Mouse (Mus musculus) hindbrain, embryonic 14.5 days (tissue): ENCODE results near the gene Plcb2. TPM values are rescaled to one million over a fixed set of nuclear protein-coding genes. Genes with fewer than 3 reads are reported as not detected.
A peak's percentile ranks its signal among the peaks of the same experiment; 100 is the strongest.

Experiments used
- ATAC-seq: fragments of 200-750 bp; cut with Nextera tagmentation; 2 replicates; pipeline ENCODE4 v1.8.0; 2017; ENCODE audit warnings: moderate number of reproducible peaks, mild to moderate bottlenecking, moderate TSS enrichment, moderate library complexity; ENCODE audit not compliant: low FRiP score
- DNase-seq: peaks from one replicate; pipeline ENCODE4 v3.0.0-alpha.2; 2015; ENCODE audit warnings: low spot score
- H3K27ac ChIP-seq: fragments of 300-500 bp; sonication (generic); 2 replicates; pipeline ENCODE4 v1.5.1; 2014; ENCODE audit warnings: mild to moderate bottlenecking, moderate library complexity
- H3K27me3 ChIP-seq: fragments of 300-500 bp; sonication (generic); 2 replicates; pipeline ENCODE4 v1.6.1; 2014; ENCODE audit warnings: mild to moderate bottlenecking, low read length, mixed read lengths; ENCODE audit not compliant: control insufficient read depth, insufficient read depth
- H3K36me3 ChIP-seq: fragments of 300-500 bp; sonication (generic); replicated peaks from 2 replicates; pipeline ENCODE4 v1.6.1; 2014; ENCODE audit not compliant: control insufficient read depth, insufficient read depth
- H3K4me1 ChIP-seq: fragments of 300-500 bp; sonication (generic); replicated peaks from 2 replicates; pipeline ENCODE4 v1.6.1; 2014; ENCODE audit warnings: antibody characterized with exemption, low read length, mixed read lengths; ENCODE audit not compliant: control insufficient read depth, insufficient read depth
- H3K4me2 ChIP-seq: fragments of 300-500 bp; sonication (generic); replicated peaks from 2 replicates; pipeline ENCODE4 v1.6.1; 2014; ENCODE audit warnings: mild to moderate bottlenecking, moderate library complexity
- H3K4me3 ChIP-seq: fragments of 300-500 bp; sonication (generic); replicated peaks from 2 replicates; pipeline ENCODE4 v1.5.1; 2014; ENCODE audit warnings: mild to moderate bottlenecking, low read length
- H3K9ac ChIP-seq: fragments of 300-500 bp; sonication (generic); 2 replicates; pipeline ENCODE4 v1.6.1; 2014
- H3K9me3 ChIP-seq: fragments of 300-500 bp; sonication (generic); 2 replicates; pipeline ENCODE4 v1.6.1; 2016; ENCODE audit warnings: low read length; ENCODE audit not compliant: control insufficient read depth
- WGBS: fragments of 180-500 bp; shearing (Covaris S2); extraction: QIAGEN DNeasy Blood & Tissue Kit; methylation state at CpG from one replicate; pipeline ENCODE4 v1.1.7; 2014; 5-methylcytosine and 5-hydroxymethylcytosine counted together
- polyA plus RNA-seq: library from polyadenylated mRNA; unstranded; fragments of >200 nt; fragmentation: Nextera tagmentation; extraction: Ambion mirVana; gene quantifications from 2 replicates; pipeline ENCODE4 v1.2.1, GENCODE M21; 2014

The Plcb2 gene
- polyA plus RNA-seq, 1 experiment from 2014 or later: 0.54 TPM

DNA sequence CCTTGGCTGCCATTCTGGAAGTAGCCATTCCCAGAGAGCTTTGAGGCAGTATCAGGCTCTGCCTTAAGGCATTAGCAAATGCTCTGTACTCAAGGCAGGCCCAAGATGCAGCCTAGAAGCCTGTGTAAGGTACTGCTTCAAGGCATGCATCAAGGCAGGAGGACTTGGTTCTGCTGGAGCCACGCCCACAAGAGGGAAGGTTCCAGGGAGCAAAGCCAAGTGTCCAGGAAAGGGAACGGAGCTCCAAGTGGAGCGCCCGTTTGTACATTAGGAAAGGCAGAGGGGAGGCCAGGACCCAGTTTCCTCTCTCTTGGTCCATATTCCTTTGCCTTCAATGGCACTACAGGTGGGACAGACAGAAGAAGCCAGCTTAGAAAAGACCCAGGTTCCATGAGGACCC lies 19.8 kb downstream of the Plcb2 start:
- Histone ChIP-seq H3K4me3 (no peak overlapping the region), H3K4me2 (no peak overlapping the region), H3K27ac (no peak overlapping the region), H3K9ac (no peak overlapping the region), H3K4me1 (peaks cover 16% of the 10 kb centered on the region), H3K27me3 (peaks cover 91% of the 10 kb centered on the region), H3K9me3 (no peaks in the 10 kb centered on the region), H3K36me3 (no peaks in the 10 kb centered on the region)
- WGBS: 82% methylated on average over 4 of the region's 4 CpGs
- DNase-seq (no peak), ATAC-seq (no peak)

GRCm38 (mm10) chr2:118706436-118706835 lies 21.8 kb downstream of the Plcb2 start:
- ATAC-seq (no peak), DNase-seq (no peak)
- H3K4me3 ChIP-seq: no peak overlapping the region
- 6% methylated on average over 6 of the region's 6 CpGs for WGBS
- H3K36me3 ChIP-seq: no peaks in the 10 kb centered on the region
- H3K27me3 ChIP-seq: peaks cover 96% of the 10 kb centered on the region
- H3K9ac ChIP-seq: no peak overlapping the region
- no peak overlapping the region for H3K27ac ChIP-seq
- no peaks in the 10 kb centered on the region for H3K9me3 ChIP-seq
- peaks cover 28% of the 10 kb centered on the region for H3K4me1 ChIP-seq
- no peak overlapping the region for H3K4me2 ChIP-seq

DNA sequence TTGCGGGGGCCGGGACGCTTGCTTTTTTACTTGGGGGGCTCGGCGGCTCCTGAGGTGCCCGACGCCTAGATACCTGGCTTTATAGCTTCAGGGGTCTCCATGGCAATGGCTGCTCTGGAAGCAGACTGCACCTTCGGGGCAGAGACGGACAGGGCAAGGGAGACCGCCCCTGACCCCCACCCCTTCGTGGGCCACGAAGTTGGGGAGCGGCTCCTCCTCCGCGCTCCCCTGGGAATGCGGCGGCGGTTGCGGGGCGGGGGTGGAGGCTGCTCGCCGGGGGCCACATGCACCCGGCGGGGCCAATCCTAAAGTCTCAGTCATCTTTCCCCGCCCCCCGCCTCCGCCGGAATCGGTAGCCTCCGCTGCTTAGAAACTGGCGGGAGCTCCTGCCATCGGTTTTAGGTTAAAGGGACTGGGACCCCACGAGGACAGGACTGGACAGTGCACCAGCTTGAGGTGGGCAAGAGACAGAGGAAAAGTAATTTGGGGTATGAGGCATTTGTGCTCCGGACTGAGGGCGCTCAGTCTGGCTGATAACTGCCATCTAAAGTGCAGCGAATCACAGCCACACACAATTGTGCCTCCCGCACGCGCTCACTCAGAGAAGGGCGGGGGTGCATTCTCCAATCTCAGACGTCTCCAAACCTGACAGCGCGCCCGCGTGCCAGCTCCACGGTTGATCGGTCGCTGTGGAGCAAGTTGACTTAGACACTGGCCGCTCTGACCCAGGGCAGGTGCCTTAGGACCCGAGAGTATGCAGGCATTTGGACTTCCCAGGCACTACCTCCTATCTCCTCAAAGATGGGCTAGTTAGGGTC lies 24.1 kb downstream of the Plcb2 start, which contains the start of gene Ankrd63:
Ankrd63 (minus strand) TSS at position 51 of the 818 bp plus-strand sequence.
- Histone ChIP-seq H3K27me3 (peaks cover 100% of the 10 kb centered on the region), H3K4me3 (peak within 1 kb of the TSS; percentile 34), H3K36me3 (no peaks in the 10 kb centered on the region), H3K4me1 (peaks cover 30% of the 10 kb centered on the region), H3K9ac (peak within 1 kb of the TSS; percentile 26), H3K9me3 (no peaks in the 10 kb centered on the region), H3K27ac (no peak within 1 kb of the TSS), H3K4me2 (peak within 1 kb of the TSS; percentile 63)
- ATAC-seq (no peak), DNase-seq (no peak)
- 2% methylated on average over 42 of the region's 50 CpGs for WGBS

GRCm38 (mm10) chr2:118702883-118703761 lies 25.1 kb downstream of the Plcb2 start:
- ATAC-seq: no peak; the same call in 1 of the 2 replicates

DNA sequence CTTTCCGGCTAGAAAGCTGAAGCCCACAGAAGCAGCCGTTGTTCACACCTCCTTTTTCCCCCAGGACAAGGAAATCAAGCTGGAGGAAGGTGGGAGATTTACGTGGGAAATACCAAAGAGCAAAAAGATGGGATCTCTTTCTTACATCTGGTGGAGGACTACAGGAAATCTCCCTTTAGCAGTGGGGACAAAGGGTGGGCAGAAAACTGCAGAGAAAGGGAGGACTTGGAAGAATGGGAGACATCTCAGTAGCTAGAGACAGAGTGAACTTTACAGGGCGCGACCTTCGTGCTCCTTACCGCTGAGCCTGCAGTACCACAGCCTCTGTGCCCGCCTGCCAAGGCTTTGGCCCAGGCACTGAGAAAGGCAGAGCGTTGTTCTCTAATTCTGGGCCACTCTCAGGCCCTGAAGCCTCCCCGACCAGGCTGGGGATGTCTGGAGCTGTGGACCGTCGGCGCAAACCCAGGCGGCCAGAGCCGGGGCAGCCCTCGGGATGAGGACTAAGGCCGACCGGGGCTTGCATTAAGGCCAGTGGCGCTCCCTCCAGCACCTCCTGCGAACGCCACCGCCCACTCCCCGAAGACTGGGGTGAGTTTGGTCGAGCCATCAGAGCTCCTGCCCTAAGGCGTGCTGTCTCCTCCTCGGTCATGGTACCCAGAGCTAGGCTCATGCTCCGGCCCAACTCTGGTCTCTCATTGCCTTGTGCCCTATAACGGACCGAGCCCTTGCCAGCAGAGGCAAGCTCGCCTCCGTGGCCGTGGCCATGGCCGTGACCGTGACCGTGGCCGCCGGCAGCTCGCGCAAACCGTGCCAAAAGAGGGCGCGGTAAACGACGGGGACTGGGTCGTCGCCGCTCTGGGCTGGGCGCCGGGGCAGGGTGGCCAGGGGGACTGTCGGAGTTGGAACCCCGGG lies 26.0 kb downstream of the Plcb2 start:
- DNase-seq (no peak), ATAC-seq (no peak)
- Histone ChIP-seq H3K4me3 (peak overlapping the region; percentile 34), H3K4me1 (peaks cover 30% of the 10 kb centered on the region), H3K27me3 (peaks cover 93% of the 10 kb centered on the region), H3K36me3 (no peaks in the 10 kb centered on the region), H3K27ac (no peak overlapping the region), H3K9ac (no peak overlapping the region), H3K9me3 (no peaks in the 10 kb centered on the region), H3K4me2 (peak overlapping the region; percentile 63)
- WGBS: 2% methylated on average over 51 of the region's 51 CpGs

More at GRCm38 (mm10) chr2:118702883-118703761, 25.1 kb downstream of the Plcb2 start:
- peaks cover 93% of the 10 kb centered on the region for H3K27me3 ChIP-seq
- peak overlapping the region; percentile 34 for H3K4me3 ChIP-seq
- no peaks in the 10 kb centered on the region for H3K36me3 ChIP-seq
- H3K9me3 ChIP-seq: no peaks in the 10 kb centered on the region
- H3K4me2 ChIP-seq: peak overlapping the region; percentile 63
- H3K27ac ChIP-seq: no peak overlapping the region
- no peak for DNase-seq
- H3K9ac ChIP-seq: peak overlapping the region; percentile 26; the same call in 1 of the 2 replicates
- peaks cover 30% of the 10 kb centered on the region for H3K4me1 ChIP-seq
- WGBS: under 1% methylated on average over 80 of the region's 93 CpGs

DNA sequence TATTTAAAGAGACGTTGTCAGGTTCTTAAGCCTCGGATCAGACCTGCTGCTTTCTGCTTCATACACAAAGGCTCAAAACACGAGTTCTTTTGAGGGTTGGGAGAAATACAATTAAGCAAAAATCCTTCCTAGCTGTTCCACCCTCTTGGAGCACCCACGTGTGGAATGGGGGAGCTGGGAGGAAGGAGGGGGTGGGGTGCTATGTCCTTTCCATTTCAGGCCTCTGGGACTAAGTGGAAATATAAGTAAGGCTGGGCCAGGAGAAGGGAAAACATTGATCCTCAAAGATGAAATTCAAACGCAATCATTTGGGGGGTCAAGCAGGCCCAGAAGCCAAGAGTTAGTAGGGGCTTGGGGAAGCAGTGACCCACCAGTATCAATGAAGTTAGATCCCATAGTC lies 27.1 kb downstream of the Plcb2 start:
- H3K4me2 ChIP-seq: no peak overlapping the region
- H3K4me1 ChIP-seq: peaks cover 30% of the 10 kb centered on the region
- peaks cover 93% of the 10 kb centered on the region for H3K27me3 ChIP-seq
- H3K9me3 ChIP-seq: no peaks in the 10 kb centered on the region
- DNase-seq: no peak
- H3K36me3 ChIP-seq: no peaks in the 10 kb centered on the region; the same call in 1 of the 2 replicates
- no peak for ATAC-seq
- WGBS: 9% methylated on average over 5 of the region's 5 CpGs
- no peak overlapping the region for H3K27ac ChIP-seq
- no peak overlapping the region for H3K4me3 ChIP-seq
- no peak overlapping the region for H3K9ac ChIP-seq

- Histone ChIP-seq H3K4me3 (no peak overlapping the region), H3K9me3 (no peaks in the 10 kb centered on the region), H3K27me3 (peaks cover 90% of the 10 kb centered on the region), H3K36me3 (no peaks in the 10 kb centered on the region; the same call in 1 of the 2 replicates), H3K27ac (no peak overlapping the region), H3K9ac (no peak overlapping the region), H3K4me2 (peak overlapping the region; percentile 42), H3K4me1 (peaks cover 30% of the 10 kb centered on the region)
- DNase-seq (peak; percentile 78), ATAC-seq (no peak)
- WGBS: 2% methylated on average over 32 of the region's 32 CpGs
These were observed 27.8 kb downstream of the Plcb2 start for GRCm38 (mm10) chr2:118700179-118701062.

- H3K27ac ChIP-seq: no peak overlapping the region
- no peak for ATAC-seq
- H3K4me1 ChIP-seq: peaks cover 13% of the 10 kb centered on the region
- no peak overlapping the region for H3K9ac ChIP-seq
- peaks cover 68% of the 10 kb centered on the region for H3K27me3 ChIP-seq
- peaks cover 10% of the 10 kb centered on the region for H3K36me3 ChIP-seq
- H3K9me3 ChIP-seq: no peaks in the 10 kb centered on the region
- H3K4me2 ChIP-seq: no peak overlapping the region
- no peak for DNase-seq
- WGBS: 47% methylated on average over 7 of the region's 7 CpGs
- H3K4me3 ChIP-seq: no peak overlapping the region
These were observed 30.3 kb downstream of the Plcb2 start for GRCm38 (mm10) chr2:118697955-118698354.
